Mouse (Mus musculus): ENCODE results near the gene Gas6. TPM values are rescaled to one million over a fixed set of nuclear protein-coding genes. Genes with fewer than 3 reads are reported as not detected.

The Gas6 gene
- total RNA-seq (2021), result 100 to 1,000 TPM; 105 to 116 TPM
- long read RNA-seq, transcript Gas6-201 (15 exons, 2,548 nt), result major isoform, 43 of 68 reads
- long read RNA-seq, partial matches to known transcripts, result 20 of 68 reads
- long read RNA-seq, other reads (novel, unspliced or antisense), result 5 of 68 reads

DNA sequence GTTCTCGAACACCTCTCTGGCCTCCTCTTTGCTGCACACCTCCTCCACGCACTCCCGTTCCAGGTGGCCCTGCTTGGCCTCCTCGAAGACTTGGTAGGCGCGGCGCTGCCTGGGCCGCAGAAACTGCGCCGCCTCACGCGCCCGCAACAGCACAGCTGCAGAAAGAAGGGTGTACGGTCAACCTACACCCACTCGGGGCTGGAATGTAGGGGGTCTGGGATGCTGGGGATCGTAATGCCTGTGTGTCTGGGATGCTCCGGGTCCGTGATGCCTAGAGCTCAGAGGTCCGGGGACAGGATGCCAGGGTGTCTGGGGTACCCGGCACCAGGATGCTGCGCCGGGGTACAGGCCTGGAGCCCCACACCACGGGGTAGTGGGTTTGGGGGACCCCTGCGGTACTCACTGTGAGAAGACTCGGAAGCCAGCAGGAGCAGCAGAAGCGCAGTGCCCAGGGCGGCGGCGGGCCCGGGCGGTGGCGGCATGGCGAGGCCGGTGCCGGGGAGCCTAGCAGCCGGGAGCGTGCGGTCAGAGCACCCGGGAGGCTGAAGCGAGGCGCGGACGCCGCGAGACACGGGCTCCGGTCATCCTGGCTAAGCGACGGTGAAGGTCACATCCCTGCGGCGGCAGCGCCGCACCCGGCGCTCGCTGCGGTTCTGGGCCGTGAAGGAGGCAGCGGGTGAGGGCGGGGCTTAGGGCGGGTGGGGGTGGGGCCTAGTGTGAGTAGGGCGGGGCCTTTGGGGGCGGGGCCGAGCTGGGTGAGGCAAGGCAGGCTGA lies at the start of gene Gas6:
Gas6 (minus strand) TSS at position 633 of the 774 bp plus-strand sequence.
- DNase-seq (ENCODE audit: low spot score in 2 of 2), result peak; percentile 60 to 75

DNA sequence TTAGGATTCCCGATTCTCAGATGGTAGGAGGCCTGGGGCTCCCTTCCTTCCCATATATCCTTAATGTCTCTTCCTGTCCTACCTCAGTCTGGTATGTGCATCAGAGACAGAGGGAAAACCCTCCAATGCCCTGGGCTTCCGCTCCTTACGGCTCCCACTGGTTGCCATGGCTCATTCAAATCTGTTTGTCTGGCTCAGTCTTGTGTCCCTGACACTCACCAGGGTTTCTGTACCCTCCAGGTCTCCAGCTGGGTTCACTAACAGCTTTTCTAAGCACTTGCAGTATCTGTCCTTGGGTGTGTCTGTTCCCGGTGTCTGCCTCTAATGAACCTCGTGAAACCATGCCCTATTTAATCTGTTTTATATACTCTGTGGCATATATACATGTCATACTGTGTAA lies 47.2 kb upstream of the Gas6 start:
- no peak for DNase-seq (ENCODE audit: low spot score in 2 of 2)

DNA sequence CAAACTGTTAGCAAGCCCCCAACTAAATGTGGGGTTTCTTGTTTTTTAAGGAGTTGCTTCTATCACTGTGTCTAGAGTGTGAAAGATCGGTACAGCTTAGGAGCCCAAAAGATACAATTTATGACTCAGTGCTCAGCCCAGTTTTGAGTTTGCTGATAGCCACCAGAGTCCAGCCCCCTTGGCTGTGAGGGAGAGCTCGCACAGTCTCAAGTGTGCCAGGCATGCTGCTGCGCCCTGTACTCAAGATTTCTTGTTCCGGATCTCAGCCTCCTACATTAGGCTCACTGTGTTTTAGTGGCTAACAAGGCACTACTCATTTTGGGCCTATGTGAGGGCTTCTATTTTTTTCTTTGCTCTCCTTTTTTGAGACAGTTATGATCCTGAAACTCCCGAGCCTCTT lies 45.8 kb upstream of the Gas6 start:
- no peak for DNase-seq (ENCODE audit: low spot score in 2 of 2)

DNA sequence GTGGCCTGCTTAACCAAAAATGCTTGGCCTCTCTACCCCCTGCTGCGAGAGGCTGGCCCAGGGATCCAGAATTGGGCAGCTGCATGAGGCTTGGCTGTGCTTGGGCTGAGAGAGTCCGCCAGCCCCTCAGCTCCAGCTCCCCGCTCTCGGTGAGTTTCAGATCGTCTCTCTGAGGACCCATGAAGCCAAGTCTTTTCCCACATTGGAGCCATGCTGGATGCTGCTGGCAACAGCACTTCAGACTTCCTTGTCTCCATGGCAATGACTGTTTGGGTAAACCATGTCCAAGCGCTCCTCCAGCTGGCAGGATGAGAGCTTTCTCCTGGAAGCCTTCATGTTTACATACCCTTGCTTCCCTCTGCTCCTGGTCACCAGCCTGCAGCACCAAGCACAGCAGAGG lies 44.5 kb upstream of the Gas6 start:
- DNase-seq (ENCODE audit: low spot score in 2 of 2), result peak; percentile 48 to 71

DNA sequence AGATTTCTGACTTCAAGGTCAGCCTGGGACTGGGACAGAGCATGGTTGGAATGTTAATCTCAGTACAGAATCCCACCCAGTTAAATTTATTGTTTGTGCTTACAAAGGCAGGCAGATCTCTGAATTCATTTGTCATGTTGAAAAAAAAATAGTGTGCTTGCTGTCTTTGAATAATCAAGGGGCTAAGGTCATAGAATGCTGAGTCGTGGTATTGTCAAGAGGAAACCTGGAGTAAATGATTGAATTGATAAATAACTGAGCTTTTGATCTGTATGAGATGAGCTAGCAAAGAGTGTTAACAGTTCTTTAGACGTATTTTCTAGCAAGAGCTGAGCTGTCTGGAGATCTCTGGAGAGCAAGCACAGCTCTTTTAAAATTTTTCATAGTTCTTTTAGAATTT lies 42.8 kb upstream of the Gas6 start:
- no peak for DNase-seq (ENCODE audit: low spot score in 2 of 2)

DNA sequence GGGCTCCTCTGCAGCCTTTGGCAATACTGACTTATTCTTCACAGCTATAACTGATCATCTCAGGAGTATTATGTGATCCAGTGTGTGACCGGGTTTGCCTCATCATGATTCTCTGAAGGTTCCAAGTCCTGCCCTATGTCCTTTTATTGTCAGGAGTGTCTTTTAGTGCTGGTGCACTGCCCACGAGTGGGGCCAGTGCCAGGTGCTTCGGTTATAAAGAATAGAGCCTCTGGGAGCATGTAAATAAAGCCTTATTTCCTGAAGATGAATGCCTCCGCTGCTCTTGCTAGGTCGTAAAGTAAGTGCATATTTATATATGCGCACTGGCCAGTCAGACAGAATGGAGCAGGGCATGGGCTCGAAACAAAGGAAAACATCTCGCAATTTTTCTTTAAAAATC lies 38.8 kb upstream of the Gas6 start:
- no peak for DNase-seq (ENCODE audit: low spot score in 2 of 2)

DNA sequence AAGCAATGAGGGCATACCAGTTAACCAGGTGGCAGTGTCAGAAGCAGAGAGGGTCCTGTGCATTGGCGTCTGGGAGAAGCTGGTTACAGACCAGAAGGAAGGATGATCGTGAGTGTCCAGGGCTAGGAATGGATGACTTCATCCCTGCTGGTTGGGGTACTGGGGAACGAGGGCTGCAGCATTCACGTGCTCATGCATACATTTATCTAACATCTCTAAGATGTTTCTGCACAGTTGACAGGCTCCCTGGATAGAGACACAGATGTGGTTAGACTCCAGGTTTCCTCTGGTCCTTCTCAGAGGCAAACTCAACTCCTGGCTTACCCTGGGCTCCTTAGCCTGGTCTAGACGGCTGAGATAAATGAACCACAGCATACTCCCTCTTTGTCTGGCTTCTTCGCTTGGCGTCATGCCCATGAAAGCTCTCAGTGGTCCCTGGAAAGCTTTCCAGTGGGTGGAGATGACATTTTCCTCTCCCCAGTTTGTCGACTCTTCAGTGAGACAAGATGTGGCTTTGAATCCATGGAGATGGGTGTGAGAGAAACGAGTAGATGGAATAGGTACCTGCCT lies 37.4 kb upstream of the Gas6 start:
- no peak for DNase-seq (ENCODE audit: low spot score in 2 of 2)

DNA sequence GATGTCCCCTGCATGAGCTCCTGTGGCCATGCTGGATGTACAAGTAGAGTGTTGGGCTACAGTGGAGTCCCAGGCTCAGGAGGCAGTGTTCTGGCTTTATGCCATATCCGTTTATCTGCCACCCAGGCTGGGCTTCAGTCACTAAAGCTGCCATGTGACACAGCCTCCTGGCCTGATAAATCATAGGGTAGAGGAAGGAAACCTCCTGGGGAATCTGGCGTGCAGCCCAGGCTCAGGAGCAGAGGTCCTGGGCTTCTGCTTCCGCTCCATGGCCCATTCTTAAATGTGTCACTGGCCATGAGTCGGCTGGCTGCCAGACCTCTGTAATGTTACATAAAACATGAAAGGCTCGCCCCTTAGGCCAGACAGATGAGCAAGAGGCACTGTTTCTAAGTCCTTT lies 36.7 kb upstream of the Gas6 start:
- DNase-seq (ENCODE audit: low spot score in 2 of 2), result peak; percentile 62 to 65

DNA sequence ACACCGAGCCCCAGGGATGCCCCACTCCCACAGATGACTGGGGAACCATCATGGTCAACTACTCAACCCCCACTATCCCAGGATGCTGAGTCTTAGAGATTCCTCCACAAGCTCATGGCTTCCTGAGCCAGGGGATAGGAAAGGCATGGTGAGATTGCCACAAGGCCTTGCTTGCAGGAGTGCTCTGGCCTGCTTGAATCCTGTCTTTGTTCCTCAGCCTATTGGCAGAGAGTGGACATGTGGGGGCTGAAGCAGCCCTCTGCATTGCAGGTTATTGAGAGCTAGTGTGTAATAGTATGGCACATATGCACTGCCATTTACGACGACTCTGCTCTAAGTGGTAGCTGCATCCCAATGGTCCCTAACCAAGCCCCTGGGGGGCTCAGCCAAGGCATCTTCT lies 36.1 kb upstream of the Gas6 start:
- DNase-seq (ENCODE audit: low spot score in 2 of 2), result peak in 1 of 2 experiments; percentile 26

DNA sequence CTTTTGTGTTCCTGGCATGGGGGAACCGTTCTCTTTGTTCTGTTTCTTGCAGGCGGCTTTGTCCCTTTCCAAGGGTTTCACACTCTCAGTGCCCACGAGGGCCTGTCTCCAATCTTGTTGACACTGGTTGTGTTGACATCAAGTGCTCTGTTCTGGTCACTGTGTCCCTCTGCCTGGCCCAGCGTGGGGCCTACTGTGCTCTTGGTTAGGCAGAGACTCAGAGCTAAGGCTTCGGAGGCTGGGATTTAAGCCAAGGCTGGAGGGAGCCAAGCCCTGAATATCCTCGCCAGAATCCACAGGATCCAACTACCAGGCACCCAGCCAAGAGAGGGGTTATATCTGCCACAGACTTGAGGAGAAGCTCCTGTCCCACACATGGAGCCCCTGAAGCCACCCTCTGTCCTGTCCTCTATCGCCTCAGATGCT lies 35.6 kb upstream of the Gas6 start:
- peak; percentile 75 to 81 for DNase-seq (ENCODE audit: low spot score in 2 of 2)

DNA sequence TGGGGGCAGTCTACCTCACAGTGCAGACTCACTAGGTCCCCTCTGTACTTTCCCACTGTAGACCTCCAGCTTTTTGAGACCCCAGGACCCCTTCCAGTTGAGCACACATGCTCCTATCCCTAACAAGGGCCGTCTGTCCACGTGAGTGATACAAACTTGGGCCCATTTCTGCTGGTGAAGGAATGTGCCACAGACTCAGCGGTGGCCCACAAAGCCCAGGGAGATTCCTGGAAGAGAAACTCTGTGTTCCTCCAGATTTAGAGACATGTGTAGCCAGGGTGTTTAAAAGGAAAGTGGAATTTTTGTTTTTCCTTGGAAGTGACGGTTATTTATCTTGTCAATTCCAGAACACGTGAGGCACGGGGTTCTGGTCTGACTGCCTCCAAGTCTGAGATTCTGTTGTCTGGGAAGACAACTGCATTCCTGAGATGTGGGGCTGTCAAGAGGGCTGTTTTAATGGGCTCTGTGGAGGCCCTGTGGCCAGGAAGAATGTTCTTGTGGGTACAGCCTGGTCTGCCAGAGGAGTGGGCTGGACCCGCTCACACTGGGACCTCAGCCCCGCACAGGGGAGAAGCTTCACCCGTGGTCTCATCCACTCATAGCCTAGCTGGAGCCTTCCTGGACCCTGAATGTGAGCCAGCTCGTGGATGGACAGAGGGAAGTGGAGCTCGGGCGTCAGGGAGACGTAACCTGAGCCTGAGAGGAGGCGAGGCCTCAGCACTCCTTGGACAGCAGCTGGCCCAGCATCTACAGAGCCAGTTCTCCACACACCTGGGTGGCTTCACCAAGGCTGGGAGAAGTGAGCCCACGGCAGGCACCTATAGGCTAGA lies 34.9 kb upstream of the Gas6 start:
- no peak for DNase-seq (ENCODE audit: low spot score in 2 of 2)

DNA sequence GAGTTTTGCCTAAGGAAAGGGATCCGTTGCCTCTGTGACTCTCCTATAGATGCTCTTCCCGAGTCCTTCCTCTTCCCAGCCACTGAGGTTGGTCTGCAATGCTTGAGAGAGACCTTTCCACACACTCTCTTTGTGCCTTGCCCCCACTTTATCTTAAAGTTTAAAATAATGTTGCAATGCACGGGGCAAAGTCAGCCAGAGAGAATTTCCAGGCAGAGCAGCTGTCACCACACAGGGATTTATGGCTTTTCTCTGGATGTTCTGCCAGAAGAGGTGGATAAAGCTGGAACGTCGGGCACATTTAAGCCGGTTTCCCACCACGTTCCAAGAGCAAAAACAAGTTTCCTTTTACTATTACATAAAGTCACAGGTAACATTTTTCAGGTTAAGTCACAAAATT lies 27.1 kb upstream of the Gas6 start:
- DNase-seq (ENCODE audit: low spot score in 2 of 2), result no peak

DNA sequence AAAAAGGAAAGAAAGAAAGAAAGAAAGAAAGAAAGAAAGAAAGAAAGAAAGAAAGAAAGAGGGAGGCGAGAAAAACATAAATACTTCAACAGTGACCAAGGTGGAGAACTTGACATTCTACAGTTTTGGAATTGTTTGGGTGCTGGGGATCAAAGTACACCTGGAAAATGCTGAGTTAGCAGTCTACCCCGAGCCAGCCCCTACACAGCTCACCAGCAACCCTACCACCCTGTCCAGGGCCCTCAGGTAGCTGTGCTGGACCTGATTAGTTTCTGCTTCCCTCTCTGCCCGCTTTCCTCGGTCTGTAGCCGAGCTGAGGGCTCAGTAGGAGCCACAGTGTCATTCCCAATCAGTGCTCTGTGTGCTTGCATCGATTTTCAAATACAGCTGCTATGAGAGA lies 26.1 kb upstream of the Gas6 start:
- no peak for DNase-seq (ENCODE audit: low spot score in 2 of 2)

DNA sequence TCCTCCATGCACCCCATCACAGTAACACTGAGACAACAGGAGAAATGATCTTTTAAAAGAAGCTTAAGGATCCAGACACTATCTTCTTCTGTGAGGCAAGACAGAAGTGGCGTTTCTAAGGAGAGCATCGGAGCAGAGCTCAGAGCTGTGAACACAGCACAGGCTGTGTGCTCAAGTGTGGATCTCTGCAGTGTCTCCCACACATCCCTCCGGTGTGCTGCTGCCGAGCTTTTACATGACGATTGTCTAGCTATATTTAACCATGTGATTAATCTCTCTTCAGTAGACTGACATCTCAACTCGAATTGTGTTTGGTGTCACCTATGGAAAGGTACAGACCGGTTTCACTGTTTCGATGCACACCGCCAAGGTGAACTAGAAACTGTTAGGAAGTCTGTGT lies 25.2 kb upstream of the Gas6 start:
- DNase-seq (ENCODE audit: low spot score in 2 of 2), result no peak

DNA sequence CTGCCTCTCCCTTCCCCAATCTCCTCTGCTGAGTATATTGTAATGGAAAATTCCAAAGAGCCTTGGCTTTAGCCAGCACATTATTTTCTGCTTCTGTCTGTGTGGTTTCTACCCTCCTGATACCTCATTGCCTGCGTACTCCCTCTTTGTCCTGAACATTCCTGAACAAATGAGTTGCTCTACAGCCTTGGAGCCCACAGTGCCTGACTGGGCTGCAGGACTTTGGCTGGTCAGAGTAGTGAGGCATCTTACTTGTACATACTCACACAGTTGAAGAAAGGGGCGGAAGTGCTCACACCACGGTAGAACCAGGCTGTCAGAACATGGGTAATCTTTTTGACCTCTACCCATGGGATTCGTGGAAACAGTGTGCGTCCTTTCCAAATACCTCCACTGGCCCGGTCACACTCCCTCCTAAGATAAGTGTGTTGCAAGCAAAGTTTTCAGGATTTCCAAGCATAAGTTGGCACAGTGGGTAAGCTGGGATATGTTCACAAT lies 23.0 kb upstream of the Gas6 start:
- no peak for DNase-seq (ENCODE audit: low spot score in 2 of 2)

DNA sequence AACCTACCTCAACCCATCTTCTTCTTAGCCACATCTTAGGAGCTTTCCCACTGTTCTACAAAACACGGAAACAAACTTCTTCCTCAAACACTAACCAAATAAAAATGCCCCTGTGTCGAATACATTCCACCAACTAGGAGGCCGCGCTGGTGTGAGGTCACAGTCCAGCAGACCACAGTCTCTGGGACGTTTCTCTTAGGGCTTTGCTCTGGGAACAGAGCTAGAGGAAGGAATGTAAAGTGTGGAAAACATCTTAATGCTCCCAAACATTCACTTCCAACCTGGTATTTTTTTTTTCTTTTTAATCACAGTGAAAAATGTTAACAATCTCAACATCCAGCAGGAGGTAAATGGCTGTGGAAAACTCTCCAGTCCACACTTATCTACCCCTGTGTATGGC lies 22.4 kb upstream of the Gas6 start:
- no peak for DNase-seq (ENCODE audit: low spot score in 2 of 2)

DNA sequence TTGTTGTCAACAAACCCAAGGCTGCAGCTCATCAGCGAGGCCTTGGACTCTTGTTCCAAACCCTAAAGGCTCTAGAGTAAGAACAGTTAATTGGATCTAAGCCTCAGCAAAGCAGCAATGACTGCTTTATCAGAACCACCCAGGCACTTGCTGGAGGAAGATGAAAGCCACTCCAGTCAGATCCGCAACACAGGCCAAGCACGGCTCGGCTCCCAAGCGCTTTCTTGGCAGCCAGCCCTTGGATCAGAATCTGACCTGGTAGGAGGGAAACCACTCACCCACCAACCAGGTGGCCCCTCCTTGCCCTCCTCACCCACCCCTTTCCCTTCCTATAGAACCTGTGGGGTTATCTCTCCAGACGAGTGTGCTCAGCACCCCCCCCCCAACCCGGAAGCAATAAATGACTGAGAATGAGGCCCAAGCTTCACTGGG lies 21.7 kb upstream of the Gas6 start:
- no peak for DNase-seq (ENCODE audit: low spot score in 2 of 2)

DNA sequence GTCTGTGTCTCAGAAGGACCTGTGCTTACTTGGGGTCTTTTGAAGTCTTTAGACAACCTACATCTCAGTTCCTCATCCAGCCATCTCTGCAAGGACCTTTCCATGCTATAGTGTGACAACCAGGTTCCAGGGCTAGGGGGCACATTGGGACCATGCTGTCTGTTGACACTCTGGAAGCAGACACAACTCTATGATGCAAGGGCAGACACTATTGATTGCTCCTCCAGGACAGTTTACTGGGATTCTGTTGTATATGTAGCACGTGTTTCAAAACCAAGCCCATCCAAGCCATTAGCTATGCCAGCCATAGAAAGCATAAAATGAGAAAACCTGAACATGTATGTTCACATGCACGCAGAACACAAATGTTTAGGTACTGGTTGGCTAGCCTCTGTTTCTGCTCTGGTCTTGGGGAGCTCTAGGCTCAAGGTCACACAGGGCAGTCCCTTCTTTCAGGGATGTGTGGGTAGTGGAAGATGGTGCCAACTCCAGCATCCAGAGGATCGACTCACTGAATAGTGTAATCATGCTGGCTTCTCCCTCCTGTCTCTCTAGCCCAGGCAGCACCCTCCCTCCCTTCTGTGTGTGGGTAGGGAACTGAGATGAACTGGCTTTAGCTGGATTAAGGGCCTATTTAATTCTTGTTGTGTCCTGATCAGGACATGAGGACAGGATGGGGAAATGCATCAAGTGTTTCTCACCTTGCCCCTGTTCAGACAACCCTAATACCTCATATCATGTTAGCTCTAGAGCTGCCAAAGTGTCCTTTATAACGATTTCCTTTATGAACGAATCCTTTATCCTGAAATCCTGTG lies 19.5 kb upstream of the Gas6 start:
- DNase-seq (ENCODE audit: low spot score in 2 of 2), result no peak

DNA sequence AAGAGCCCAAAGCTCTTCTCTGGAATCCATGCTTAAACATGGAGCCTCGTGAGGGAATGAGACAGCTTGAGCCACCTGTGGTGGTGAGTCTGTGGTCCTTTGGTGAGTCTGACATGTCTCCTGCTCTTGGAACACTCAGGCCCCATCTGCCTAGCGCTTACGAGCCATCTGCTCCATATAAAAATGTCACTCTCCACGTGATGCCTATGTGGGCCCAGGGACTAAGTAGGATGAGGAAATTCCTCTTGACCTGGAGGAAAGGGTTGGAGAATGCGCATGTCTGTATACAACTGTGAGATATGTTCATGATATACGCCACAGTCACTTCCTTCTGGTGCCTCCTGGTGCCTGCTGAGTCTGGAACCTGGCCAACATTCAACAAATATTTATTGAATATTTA lies 18.4 kb upstream of the Gas6 start:
- no peak for DNase-seq (ENCODE audit: low spot score in 2 of 2)

DNA sequence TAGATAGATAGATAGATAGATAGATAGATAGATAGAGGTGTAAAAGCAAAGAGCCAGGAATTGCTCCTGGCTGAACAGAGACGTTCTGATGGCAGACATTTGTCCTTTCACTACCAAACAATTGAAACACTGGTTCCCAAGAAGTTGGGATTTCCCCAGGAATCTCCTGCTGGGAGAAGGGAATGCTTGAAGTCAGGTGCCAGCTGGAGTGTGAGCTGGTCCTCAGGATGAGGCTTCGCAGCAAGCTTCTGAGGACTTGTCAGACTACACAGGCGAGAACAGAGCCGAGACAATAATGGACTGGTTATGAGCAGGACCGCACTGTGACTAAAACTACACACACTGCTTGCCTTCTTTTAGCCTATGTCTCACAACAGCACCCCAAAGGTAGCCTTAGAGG lies 17.7 kb upstream of the Gas6 start:
- DNase-seq (ENCODE audit: low spot score in 2 of 2), result no peak
